Comparison of ENCODE assay signal across 12 mouse cellular contexts in the genomic region with DNA sequence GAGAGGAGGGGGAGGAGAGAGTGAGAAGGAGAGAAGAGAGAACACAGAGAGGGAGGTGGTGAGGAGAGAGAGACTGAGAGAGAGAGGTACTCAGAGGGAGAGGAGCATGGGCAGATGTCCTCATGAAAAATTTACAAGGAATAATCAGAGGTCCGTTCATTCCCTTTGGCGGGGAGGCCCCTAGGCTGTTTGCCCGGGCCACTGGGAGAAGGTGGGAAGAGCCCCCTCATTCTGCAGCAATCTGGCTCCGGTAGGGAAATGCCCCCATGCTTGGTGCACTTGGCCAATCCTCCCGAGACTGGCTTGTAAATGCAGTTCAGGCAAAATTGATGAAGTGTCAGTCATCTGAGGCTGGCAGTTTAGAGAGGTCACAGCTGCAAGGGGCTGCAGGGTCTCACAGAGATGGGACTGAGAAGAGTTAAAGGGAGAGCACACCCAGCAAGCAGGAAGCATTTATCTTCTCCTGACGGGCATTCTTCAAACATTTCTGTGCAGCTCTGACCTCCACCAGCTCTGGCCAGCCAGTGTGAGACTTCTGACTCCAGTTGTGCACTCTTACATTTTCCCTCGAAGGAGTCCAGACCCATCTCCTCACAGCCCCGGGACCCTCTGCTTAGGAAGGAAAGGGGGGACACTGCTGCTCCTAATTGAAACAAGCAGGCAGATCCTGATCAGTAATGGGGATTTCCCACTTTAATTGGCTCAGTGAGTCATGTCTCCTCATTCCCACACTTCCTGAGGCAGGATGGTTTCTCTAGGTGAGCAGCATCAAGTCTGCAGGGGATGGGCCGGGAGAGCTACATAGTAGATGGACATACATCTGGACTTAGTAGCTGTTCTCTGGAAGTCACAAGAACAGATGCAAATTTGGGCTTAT.
DNase-seq lines count a peak whose midpoint lies in the region; ATAC-seq lines count a peak whose summit lies in the region.
"Had no signal": no experiment of that assay in that cellular context is flagged by ENCODE, and none has a peak within 500 bp of the region (broad histone marks: within the 10 kb centered on the region; RNA-seq: fewer than 3 reads in every experiment).

No protein-coding gene starts in this region.

- no peaks in the 10 kb centered on the region for H3K36me3 ChIP-seq in lung, embryonic 15.5 days
- no peaks in the 10 kb centered on the region for H3K36me3 ChIP-seq in forebrain, embryonic 12.5 days (replicated peaks)
- H3K36me3 ChIP-seq in limb, embryonic 12.5 days: no peaks in the 10 kb centered on the region
- H3K36me3 ChIP-seq in neural tube, embryonic 15.5 days: no peaks in the 10 kb centered on the region
- H3K36me3 ChIP-seq: limb, embryonic 15.5 days had no signal

- peak; percentile 64; the same call in 1 of the 2 replicates for ATAC-seq in lung, embryonic 15.5 days (ENCODE audit: borderline replicate concordance, extremely low read depth, low FRiP score, low TSS enrichment)
- ATAC-seq in forebrain, embryonic 12.5 days (ENCODE audit: low FRiP score): peak; percentile 67
- no peak for ATAC-seq in limb, embryonic 12.5 days (ENCODE audit: insufficient number of reproducible peaks, insufficient read depth, low FRiP score, low TSS enrichment, low read depth)
- ATAC-seq in neural tube, embryonic 15.5 days (ENCODE audit: low FRiP score): peak; percentile 29; the same call in 1 of the 2 replicates
- no peak for ATAC-seq in granulocyte monocyte progenitor cell, adult 5-6 weeks (replicated peaks; ENCODE audit: poor library complexity, severe bottlenecking)

- WGBS in lung, embryonic 15.5 days: 27% methylated on average over 9 of the region's 9 CpGs
- WGBS in forebrain, embryonic 12.5 days: 45% methylated on average over 9 of the region's 9 CpGs
- WGBS in limb, embryonic 12.5 days: 5% methylated on average over 9 of the region's 9 CpGs
- WGBS in neural tube, embryonic 15.5 days: 11% methylated on average over 9 of the region's 9 CpGs

- H3K27me3 ChIP-seq in lung, embryonic 15.5 days: no peaks in the 10 kb centered on the region
- no peaks in the 10 kb centered on the region for H3K27me3 ChIP-seq in forebrain, embryonic 12.5 days
- no peaks in the 10 kb centered on the region for H3K27me3 ChIP-seq in limb, embryonic 12.5 days
- H3K27me3 ChIP-seq in neural tube, embryonic 15.5 days (replicated peaks): no peaks in the 10 kb centered on the region
- H3K27me3 ChIP-seq: limb, embryonic 15.5 days had no signal

- no peak for DNase-seq in lung, postnatal 14 days
- no peak for DNase-seq in cerebellum, adult 9-10 months
- no peak for DNase-seq in adrenal gland, adult 8-10 months
- DNase-seq: gastrocnemius, postnatal 25 days; heart, postnatal 36 days; spleen, adult 18-20 months had no signal

- H3K4me1 ChIP-seq in lung, embryonic 15.5 days: peaks cover 11% of the 10 kb centered on the region
- peaks cover 26% of the 10 kb centered on the region for H3K4me1 ChIP-seq in forebrain, embryonic 12.5 days
- peaks cover 29% of the 10 kb centered on the region for H3K4me1 ChIP-seq in limb, embryonic 12.5 days (replicated peaks)
- H3K4me1 ChIP-seq in neural tube, embryonic 15.5 days: peaks cover 26% of the 10 kb centered on the region

- H3K27ac ChIP-seq in lung, embryonic 15.5 days: no peak overlapping the region
- peak overlapping the region; percentile 89 for H3K27ac ChIP-seq in forebrain, embryonic 12.5 days
- H3K27ac ChIP-seq in limb, embryonic 12.5 days: peak overlapping the region; percentile 73
- peak overlapping the region; percentile 71 for H3K27ac ChIP-seq in neural tube, embryonic 15.5 days (replicated peaks)
- H3K27ac ChIP-seq: limb, embryonic 15.5 days had no signal

- no peak overlapping the region for H3K4me3 ChIP-seq in lung, embryonic 15.5 days
- H3K4me3 ChIP-seq in forebrain, embryonic 12.5 days (replicated peaks): no peak overlapping the region
- no peak overlapping the region for H3K4me3 ChIP-seq in limb, embryonic 12.5 days (replicated peaks)
- no peak overlapping the region for H3K4me3 ChIP-seq in neural tube, embryonic 15.5 days (replicated peaks)
- H3K4me3 ChIP-seq: limb, embryonic 15.5 days had no signal

- H3K9me3 ChIP-seq in lung, embryonic 15.5 days: no peaks in the 10 kb centered on the region
- H3K9me3 ChIP-seq in forebrain, embryonic 12.5 days: no peaks in the 10 kb centered on the region
- peaks cover 8% of the 10 kb centered on the region; the same call in 1 of the 2 replicates for H3K9me3 ChIP-seq in limb, embryonic 12.5 days
- no peaks in the 10 kb centered on the region for H3K9me3 ChIP-seq in neural tube, embryonic 15.5 days (replicated peaks)
- H3K9me3 ChIP-seq: limb, embryonic 15.5 days had no signal

- H3K4me2 ChIP-seq in lung, embryonic 15.5 days: no peak overlapping the region; the same call in 1 of the 2 replicates
- peak overlapping the region; percentile 19 for H3K4me2 ChIP-seq in forebrain, embryonic 12.5 days
- H3K4me2 ChIP-seq in limb, embryonic 12.5 days: peak overlapping the region; percentile 42
- H3K4me2 ChIP-seq in neural tube, embryonic 15.5 days: peak overlapping the region; percentile 38
- H3K4me2 ChIP-seq: limb, embryonic 15.5 days had no signal

- no peak overlapping the region for H3K9ac ChIP-seq in lung, embryonic 15.5 days
- no peak overlapping the region for H3K9ac ChIP-seq in forebrain, embryonic 12.5 days
- H3K9ac ChIP-seq in limb, embryonic 12.5 days (replicated peaks): no peak overlapping the region
- no peak overlapping the region for H3K9ac ChIP-seq in neural tube, embryonic 15.5 days (replicated peaks)
- H3K9ac ChIP-seq: limb, embryonic 15.5 days had no signal

Comparison
In these comparisons a context has a peak if more than half of its experiments do, and no peak if none do; other contexts are left out.
1. ATAC-seq: peak in lung, embryonic 15.5 days (single experiment), forebrain, embryonic 12.5 days (single experiment) and neural tube, embryonic 15.5 days (single experiment); none in limb, embryonic 12.5 days (single experiment) and granulocyte monocyte progenitor cell, adult 5-6 weeks (single experiment).